Mouse (Mus musculus): ENCODE results near the gene Stap2. TPM values are rescaled to one million over a fixed set of nuclear protein-coding genes. Genes with fewer than 3 reads are reported as not detected.

The Stap2 gene
- polyA plus RNA-seq, 1 experiment = 60.4 TPM

DNA sequence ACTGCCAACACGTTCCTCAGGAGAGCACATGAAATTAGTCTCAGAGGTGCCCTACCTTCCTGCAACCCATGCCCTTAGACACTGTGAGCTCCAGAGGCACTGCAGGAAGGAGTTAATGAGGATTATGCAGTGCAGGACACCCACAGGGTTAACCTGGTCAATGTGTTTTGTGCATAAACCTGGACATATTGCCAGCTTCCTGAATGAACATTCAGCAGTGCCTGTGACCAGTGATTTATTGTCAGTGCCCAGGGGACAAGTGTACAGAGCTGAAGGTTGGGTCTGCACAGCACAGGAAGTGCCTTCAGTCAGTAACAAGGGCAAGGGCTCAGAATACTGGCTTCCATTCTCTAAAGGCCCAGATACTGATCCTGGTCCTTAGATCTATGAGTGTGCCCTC is 21.5 kb upstream of the Stap2 start:
- Histone ChIP-seq H3K4me1 (ENCODE audit: control insufficient read depth, insufficient read depth, low read length) (peaks cover 24% of the 10 kb centered on the region), H3K4me3 (replicated peaks; ENCODE audit: extremely low read depth, low read depth, low read length) (no peak overlapping the region)
- TF ChIP-seq POLR2A (IDR thresholded peaks at IDR 0.05; ENCODE audit: borderline replicate concordance, extremely low read depth, low read depth, low read length) = no peak
- no peak for TF ChIP-seq CTCF (IDR thresholded peaks at IDR 0.05; ENCODE audit: insufficient read depth, low read length)
- 55% methylated on average over 1 of the region's 1 CpGs for WGBS
- no peak for DNase-seq

- Histone ChIP-seq H3K4me3 (replicated peaks; ENCODE audit: extremely low read depth, low read depth, low read length) (no peak overlapping the region), H3K4me1 (ENCODE audit: control insufficient read depth, insufficient read depth, low read length) (peaks cover 23% of the 10 kb centered on the region)
- no peak for DNase-seq
- no peak for TF ChIP-seq CTCF (IDR thresholded peaks at IDR 0.05; ENCODE audit: insufficient read depth, low read length)
- no peak for TF ChIP-seq POLR2A (IDR thresholded peaks at IDR 0.05; ENCODE audit: borderline replicate concordance, extremely low read depth, low read depth, low read length)
- WGBS = 63% methylated on average over 1 of the region's 1 CpGs
Measured at GRCm38 (mm10) chr17:56026303-56026702, 20.9 kb upstream of the Stap2 start.

- Histone ChIP-seq H3K4me1 (ENCODE audit: control insufficient read depth, insufficient read depth, low read length) (peaks cover 21% of the 10 kb centered on the region), H3K4me3 (replicated peaks; ENCODE audit: extremely low read depth, low read depth, low read length) (no peak overlapping the region)
- TF ChIP-seq POLR2A (IDR thresholded peaks at IDR 0.05; ENCODE audit: borderline replicate concordance, extremely low read depth, low read depth, low read length) = no peak
- no peak for TF ChIP-seq CTCF (IDR thresholded peaks at IDR 0.05; ENCODE audit: insufficient read depth, low read length)
- no peak for DNase-seq
- 58% methylated on average over 5 of the region's 5 CpGs for WGBS
Measured at GRCm38 (mm10) chr17:56024931-56025330, 19.5 kb upstream of the Stap2 start.

DNA sequence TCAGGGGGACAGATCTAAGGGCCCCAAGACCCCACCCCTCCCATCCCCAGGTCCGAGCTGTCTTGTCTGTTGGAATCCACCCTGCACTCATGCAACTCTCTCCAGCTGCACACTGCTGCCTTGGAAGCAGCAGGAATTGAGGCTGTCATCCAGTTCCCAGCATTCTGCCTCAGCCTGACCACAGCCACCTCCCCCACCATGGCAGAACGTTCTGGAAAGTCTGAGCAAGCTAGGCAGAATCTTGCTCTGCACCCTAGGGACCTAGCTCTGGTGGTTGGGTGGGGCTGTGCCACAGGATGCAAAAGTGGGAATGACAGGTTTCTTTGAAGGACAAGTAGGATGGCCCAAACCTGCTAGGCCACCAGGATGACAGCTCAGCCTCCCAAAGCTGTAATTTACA is 19.1 kb upstream of the Stap2 start:
- TF ChIP-seq POLR2A (IDR thresholded peaks at IDR 0.05; ENCODE audit: borderline replicate concordance, extremely low read depth, low read depth, low read length) (no peak), CTCF (IDR thresholded peaks at IDR 0.05; ENCODE audit: insufficient read depth, low read length) (no peak)
- Histone ChIP-seq H3K4me1 (ENCODE audit: control insufficient read depth, insufficient read depth, low read length) (peaks cover 21% of the 10 kb centered on the region), H3K4me3 (replicated peaks; ENCODE audit: extremely low read depth, low read depth, low read length) (no peak overlapping the region)
- no peak for DNase-seq
- 58% methylated on average over 2 of the region's 2 CpGs for WGBS

DNA sequence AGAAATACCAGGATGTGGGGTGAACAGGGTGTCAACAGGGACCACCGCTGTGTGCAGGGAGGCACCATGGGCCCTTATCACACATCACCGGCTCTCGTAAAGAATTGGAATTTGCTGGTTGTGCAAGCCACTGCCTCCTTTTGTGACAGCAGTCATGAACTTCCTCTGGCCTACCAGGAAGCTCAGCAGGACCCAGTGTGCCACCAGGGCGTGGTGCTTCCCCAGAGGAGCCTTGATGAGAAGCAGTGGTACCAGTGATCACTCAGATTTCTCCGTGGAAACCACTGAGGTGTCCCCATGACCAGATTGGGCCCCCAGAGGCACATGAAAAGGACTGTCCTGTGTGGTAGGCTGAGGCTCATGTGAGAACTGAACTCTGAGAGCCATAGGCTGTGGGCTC is 18.0 kb upstream of the Stap2 start:
- H3K4me1 ChIP-seq (ENCODE audit: control insufficient read depth, insufficient read depth, low read length) = peaks cover 21% of the 10 kb centered on the region
- WGBS = 20% methylated on average over 5 of the region's 5 CpGs
- DNase-seq = no peak
- TF ChIP-seq CTCF (IDR thresholded peaks at IDR 0.05; ENCODE audit: insufficient read depth, low read length) (no peak), POLR2A (IDR thresholded peaks at IDR 0.05; ENCODE audit: borderline replicate concordance, extremely low read depth, low read depth, low read length) (no peak)
- no peak overlapping the region for H3K4me3 ChIP-seq (replicated peaks; ENCODE audit: extremely low read depth, low read depth, low read length)

DNA sequence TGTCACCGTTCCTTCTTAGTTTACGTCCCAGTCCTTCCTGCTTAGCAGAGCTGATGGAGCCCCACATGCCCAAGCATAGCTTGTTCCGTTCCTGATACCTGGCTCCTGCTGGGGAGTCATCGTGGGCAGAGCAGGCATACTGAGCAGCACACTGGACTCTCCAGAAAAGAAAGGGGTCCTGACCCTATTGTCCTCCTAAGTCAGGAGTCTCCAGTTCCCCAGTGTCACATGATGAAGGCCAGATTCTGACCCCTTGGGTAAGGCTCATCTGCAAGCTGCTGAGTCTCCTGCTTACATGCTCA is 17.6 kb upstream of the Stap2 start:
- Histone ChIP-seq H3K4me1 (ENCODE audit: control insufficient read depth, insufficient read depth, low read length) (peaks cover 21% of the 10 kb centered on the region), H3K4me3 (replicated peaks; ENCODE audit: extremely low read depth, low read depth, low read length) (no peak overlapping the region)
- no peak for DNase-seq
- TF ChIP-seq CTCF (IDR thresholded peaks at IDR 0.05; ENCODE audit: insufficient read depth, low read length) (no peak), POLR2A (IDR thresholded peaks at IDR 0.05; ENCODE audit: borderline replicate concordance, extremely low read depth, low read depth, low read length) (no peak)
- WGBS = 76% methylated on average over 4 of the region's 4 CpGs

- no peak overlapping the region for H3K4me3 ChIP-seq (replicated peaks; ENCODE audit: extremely low read depth, low read depth, low read length)
- H3K4me1 ChIP-seq (ENCODE audit: control insufficient read depth, insufficient read depth, low read length) = peaks cover 21% of the 10 kb centered on the region
- no peak for DNase-seq
- TF ChIP-seq POLR2A (IDR thresholded peaks at IDR 0.05; ENCODE audit: borderline replicate concordance, extremely low read depth, low read depth, low read length) (no peak), CTCF (IDR thresholded peaks at IDR 0.05; ENCODE audit: insufficient read depth, low read length) (no peak)
- WGBS = 76% methylated on average over 2 of the region's 2 CpGs
Measured at GRCm38 (mm10) chr17:56022131-56022988, 17.0 kb upstream of the Stap2 start.

- 72% methylated on average over 4 of the region's 4 CpGs for WGBS
- no peak for DNase-seq
- H3K4me3 ChIP-seq (replicated peaks; ENCODE audit: extremely low read depth, low read depth, low read length) = no peak overlapping the region
- H3K4me1 ChIP-seq (ENCODE audit: control insufficient read depth, insufficient read depth, low read length) = peaks cover 21% of the 10 kb centered on the region
- TF ChIP-seq POLR2A (IDR thresholded peaks at IDR 0.05; ENCODE audit: borderline replicate concordance, extremely low read depth, low read depth, low read length) = no peak
- TF ChIP-seq CTCF (IDR thresholded peaks at IDR 0.05; ENCODE audit: insufficient read depth, low read length) = no peak
Measured at GRCm38 (mm10) chr17:56021161-56021910, 16.0 kb upstream of the Stap2 start.

DNA sequence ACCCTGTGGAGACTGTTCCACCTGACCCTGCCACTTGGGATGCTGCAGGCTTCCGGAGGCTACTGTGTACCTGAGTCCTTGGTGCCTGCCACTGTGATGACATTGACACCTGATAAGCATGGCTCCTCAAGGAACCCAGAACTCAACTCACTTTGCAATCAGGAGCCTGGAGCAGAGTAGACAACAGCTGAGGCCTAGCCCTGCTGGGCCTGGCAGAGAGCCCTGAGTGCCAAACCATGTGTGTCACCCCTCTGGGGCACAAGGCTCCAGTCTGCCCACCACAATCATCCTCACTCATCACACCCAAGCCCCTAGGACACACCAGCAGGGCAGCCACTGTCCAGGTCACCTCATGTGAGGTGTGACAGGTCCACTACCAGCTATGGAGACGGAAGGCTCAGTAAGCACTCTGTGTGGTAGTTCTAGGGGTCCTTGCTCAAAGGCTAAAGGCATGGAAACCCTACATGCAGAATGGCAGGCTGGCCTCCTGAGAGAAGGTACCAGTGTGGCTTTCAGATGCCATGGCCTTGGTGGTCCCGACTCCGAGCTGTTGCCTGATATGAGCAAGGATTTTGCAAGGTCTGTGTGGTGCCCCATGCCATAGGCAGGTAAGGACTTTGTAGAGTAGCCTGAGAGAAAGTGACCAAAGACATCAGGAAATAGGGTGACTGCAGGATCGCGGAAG is 15.2 kb upstream of the Stap2 start:
- peaks cover 21% of the 10 kb centered on the region for H3K4me1 ChIP-seq (ENCODE audit: control insufficient read depth, insufficient read depth, low read length)
- WGBS = 81% methylated on average over 6 of the region's 6 CpGs
- H3K4me3 ChIP-seq (replicated peaks; ENCODE audit: extremely low read depth, low read depth, low read length) = no peak overlapping the region
- no peak for DNase-seq
- no peak for TF ChIP-seq POLR2A (IDR thresholded peaks at IDR 0.05; ENCODE audit: borderline replicate concordance, extremely low read depth, low read depth, low read length)
- TF ChIP-seq CTCF (IDR thresholded peaks at IDR 0.05; ENCODE audit: insufficient read depth, low read length) = no peak

Data from lung, adult 2 months (tissue).